ENCODE assay signal across 3 mouse cellular contexts in genomic region chr5:21736046-21736445, GRCm38 (mm10).
"Had no signal": no experiment of that assay in that cellular context is flagged by ENCODE, and none has a peak within 500 bp of the region (broad histone marks: within the 10 kb centered on the region; RNA-seq: fewer than 3 reads in every experiment).

No protein-coding gene starts in this region.

- H3K9me3 ChIP-seq: limb, embryonic 13.5 days; midbrain, embryonic 15.5 days had no signal

- DNase-seq: right cerebral cortex, postnatal 25 days had no signal

- H3K27me3 ChIP-seq: limb, embryonic 13.5 days; midbrain, embryonic 15.5 days had no signal
